Mouse (Mus musculus) stomach, embryonic 14.5 days (tissue): ENCODE measurements around the gene Gng7. TPM values are rescaled to one million over a fixed set of nuclear protein-coding genes. Genes with fewer than 3 reads are reported as not detected.
"Not testable (repeated sequence)": the region's sequence is repeated elsewhere in the genome, so short reads cannot be mapped to it uniquely, and the experiment has no call there.

ENCODE experiments used
- ATAC-seq: fragments of 200-750 bp; cut with Nextera tagmentation; 2 replicates; pipeline ENCODE4 v1.8.0; 2017; ENCODE audit warnings: low read depth, moderate TSS enrichment; ENCODE audit not compliant: insufficient number of reproducible peaks, insufficient read depth, low FRiP score
- H3K27ac ChIP-seq: fragments of 300-500 bp; sonication (generic); 2 replicates; pipeline ENCODE4 v1.5.1; 2014; ENCODE audit warnings: mild to moderate bottlenecking, low read length, moderate library complexity, mixed read lengths
- H3K27me3 ChIP-seq: fragments of 300-500 bp; sonication (generic); 2 replicates; pipeline ENCODE4 v1.6.1; 2014; ENCODE audit warnings: low read length, control low read depth, mixed read lengths; ENCODE audit not compliant: control insufficient read depth, insufficient read depth
- H3K36me3 ChIP-seq: fragments of 300-500 bp; sonication (generic); 2 replicates; pipeline ENCODE4 v1.6.1; 2014; ENCODE audit warnings: mild to moderate bottlenecking, control low read depth, low read length, moderate library complexity, mixed read lengths; ENCODE audit not compliant: control insufficient read depth, insufficient read depth
- H3K4me1 ChIP-seq: fragments of 300-500 bp; sonication (generic); 2 replicates; pipeline ENCODE4 v1.6.1; 2014; ENCODE audit warnings: low read length, control low read depth, mixed read lengths; ENCODE audit not compliant: control insufficient read depth, insufficient read depth
- H3K4me2 ChIP-seq: fragments of 300-500 bp; sonication (generic); replicated peaks from 2 replicates; pipeline ENCODE4 v1.6.1; 2014; ENCODE audit warnings: low read depth, low read length, control low read depth
- H3K4me3 ChIP-seq: fragments of 300-500 bp; sonication (generic); 2 replicates; pipeline ENCODE4 v1.5.1; 2014; ENCODE audit warnings: low read depth, low read length, control low read depth
- H3K9ac ChIP-seq: fragments of 300-500 bp; sonication (generic); replicated peaks from 2 replicates; pipeline ENCODE4 v1.6.1; 2014; ENCODE audit warnings: low read depth, mild to moderate bottlenecking, control low read depth, low read length, moderate library complexity, mixed read lengths
- H3K9me3 ChIP-seq: fragments of 300-500 bp; sonication (generic); 2 replicates; pipeline ENCODE4 v1.6.1; 2016; ENCODE audit warnings: low read depth, low read length, control low read depth; ENCODE audit not compliant: control insufficient read depth
- WGBS: fragments of 180-500 bp; shearing (Covaris S2); extraction: QIAGEN DNeasy Blood & Tissue Kit; methylation state at CpG from one replicate; pipeline ENCODE4 v1.1.7; 2014; 5-methylcytosine and 5-hydroxymethylcytosine counted together
- polyA plus RNA-seq: library from polyadenylated mRNA; unstranded; fragments of >200 nt; fragmentation: Nextera tagmentation; extraction: Ambion mirVana; gene quantifications from 2 replicates; pipeline ENCODE4 v1.2.1, GENCODE M21; 2014

Gene Gng7
- 4.7 and 5.9 TPM in 2 replicates for polyA plus RNA-seq

DNA sequence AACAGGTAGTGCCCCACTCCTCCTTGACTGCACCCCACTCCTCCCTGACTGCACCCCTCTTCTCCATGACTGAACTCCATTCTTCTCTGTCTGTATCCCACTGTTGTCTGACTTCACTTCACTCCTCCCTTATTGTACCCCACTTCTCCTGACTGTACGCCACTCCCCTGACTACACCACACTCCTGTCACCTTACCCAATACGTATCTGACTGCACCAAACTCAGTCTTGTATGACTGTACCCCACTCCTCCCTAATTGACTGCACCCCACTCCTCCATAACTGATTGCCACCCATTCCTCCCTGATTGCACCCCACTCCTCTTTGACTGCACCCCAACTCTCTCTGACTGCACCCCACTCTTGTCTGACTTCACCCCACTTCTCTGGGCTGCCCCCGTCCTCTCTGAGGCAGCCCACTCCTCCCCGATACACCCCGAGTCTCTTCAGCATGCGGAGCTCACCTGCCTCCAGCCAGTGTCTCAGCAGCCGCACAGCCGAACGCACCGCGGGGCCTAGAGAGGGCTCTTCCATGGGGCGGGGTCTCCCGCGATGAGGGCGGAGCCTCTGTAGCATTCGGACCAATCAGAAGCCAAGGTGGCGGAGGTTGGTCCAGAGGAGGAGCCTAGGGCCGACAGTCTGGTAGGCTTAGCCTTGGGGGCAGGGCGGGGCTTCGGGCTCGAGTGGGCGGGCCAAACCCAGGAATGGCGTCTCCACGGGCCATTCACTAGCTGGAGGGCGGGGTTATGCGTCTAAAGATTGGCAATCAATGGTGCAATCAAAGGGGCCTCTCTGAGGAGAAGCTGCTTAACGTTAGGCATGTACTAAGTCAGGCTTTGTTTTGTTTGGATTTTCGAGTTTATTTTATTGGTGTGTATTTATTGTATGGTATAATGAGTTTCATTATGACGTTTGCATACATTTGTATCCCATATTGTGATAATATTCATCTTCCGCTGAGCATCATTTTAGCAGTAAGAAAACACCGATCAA is at the start of gene Gng7:
Gng7 (minus strand) TSS at position 553 of the 992 bp plus-strand sequence.
- Histone ChIP-seq H3K9ac (no peak within 1 kb of the TSS; the same call in 1 of the 2 replicates), H3K27ac (no peak within 1 kb of the TSS), H3K36me3 (no peaks in the 10 kb centered on the region), H3K4me2 (peak within 1 kb of the TSS; percentile 45), H3K4me1 (no peaks in the 10 kb centered on the region), H3K9me3 (no peaks in the 10 kb centered on the region), H3K27me3 (no peaks in the 10 kb centered on the region), H3K4me3 (peak within 1 kb of the TSS; percentile 24)
- WGBS = 10% methylated on average over 31 of the region's 31 CpGs
- ATAC-seq = peak; percentile 98

DNA sequence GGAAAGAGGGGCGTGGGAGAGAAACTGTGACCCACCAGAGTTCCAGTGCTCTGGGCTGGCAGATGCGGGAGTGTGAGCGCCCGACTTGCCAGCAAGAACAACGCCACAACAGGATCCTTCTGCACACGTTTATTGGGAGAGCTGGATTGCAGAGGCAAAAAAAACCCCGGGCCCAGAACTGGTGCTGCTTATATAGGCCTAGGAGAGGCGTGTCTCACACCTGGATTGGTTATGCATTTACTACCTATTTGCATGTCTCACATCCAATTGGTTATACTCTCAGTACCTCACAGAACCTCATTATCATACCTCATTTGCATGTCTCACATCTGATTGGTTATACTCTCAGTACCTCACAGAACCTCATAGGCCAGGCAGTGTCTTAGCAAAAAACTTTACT is 49.8 kb upstream of the Gng7 start:
- H3K27ac ChIP-seq = not testable (repeated sequence)

DNA sequence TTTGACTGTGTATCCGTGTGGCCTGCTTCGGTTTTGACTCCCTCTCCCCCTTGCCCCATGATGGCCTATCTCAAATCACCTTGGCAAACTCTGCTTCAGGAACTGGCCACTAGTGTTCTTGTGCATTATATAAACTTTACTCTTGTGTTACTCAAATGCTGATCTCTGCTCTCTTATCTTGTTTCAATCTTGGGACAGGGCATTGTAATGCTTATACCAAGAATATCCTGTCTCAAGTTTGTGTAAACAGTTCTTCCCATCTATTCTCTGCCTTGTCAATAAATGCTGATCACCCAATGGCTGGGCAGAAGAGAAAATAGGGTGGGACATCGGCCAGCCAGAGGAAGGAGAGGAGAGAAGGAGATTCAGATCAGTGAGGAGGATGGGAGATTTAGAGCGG is 48.0 kb upstream of the Gng7 start:
- no peak overlapping the region for H3K9ac ChIP-seq
- no peaks in the 10 kb centered on the region for H3K9me3 ChIP-seq
- H3K4me3 ChIP-seq = no peak overlapping the region
- 50% methylated on average over 4 of the region's 4 CpGs for WGBS
- H3K27me3 ChIP-seq = no peaks in the 10 kb centered on the region
- no peak for ATAC-seq
- H3K4me1 ChIP-seq = peaks cover 12% of the 10 kb centered on the region
- no peaks in the 10 kb centered on the region for H3K36me3 ChIP-seq
- H3K27ac ChIP-seq = no peak overlapping the region
- no peak overlapping the region for H3K4me2 ChIP-seq

More for the DNA sequence above, 49.8 kb upstream of the Gng7 start:
- not testable (repeated sequence) for H3K4me3 ChIP-seq, H3K4me1 ChIP-seq, ATAC-seq, H3K36me3 ChIP-seq, H3K4me2 ChIP-seq, H3K9me3 ChIP-seq, H3K27me3 ChIP-seq, H3K9ac ChIP-seq
- 86% methylated on average over 8 of the region's 8 CpGs for WGBS

DNA sequence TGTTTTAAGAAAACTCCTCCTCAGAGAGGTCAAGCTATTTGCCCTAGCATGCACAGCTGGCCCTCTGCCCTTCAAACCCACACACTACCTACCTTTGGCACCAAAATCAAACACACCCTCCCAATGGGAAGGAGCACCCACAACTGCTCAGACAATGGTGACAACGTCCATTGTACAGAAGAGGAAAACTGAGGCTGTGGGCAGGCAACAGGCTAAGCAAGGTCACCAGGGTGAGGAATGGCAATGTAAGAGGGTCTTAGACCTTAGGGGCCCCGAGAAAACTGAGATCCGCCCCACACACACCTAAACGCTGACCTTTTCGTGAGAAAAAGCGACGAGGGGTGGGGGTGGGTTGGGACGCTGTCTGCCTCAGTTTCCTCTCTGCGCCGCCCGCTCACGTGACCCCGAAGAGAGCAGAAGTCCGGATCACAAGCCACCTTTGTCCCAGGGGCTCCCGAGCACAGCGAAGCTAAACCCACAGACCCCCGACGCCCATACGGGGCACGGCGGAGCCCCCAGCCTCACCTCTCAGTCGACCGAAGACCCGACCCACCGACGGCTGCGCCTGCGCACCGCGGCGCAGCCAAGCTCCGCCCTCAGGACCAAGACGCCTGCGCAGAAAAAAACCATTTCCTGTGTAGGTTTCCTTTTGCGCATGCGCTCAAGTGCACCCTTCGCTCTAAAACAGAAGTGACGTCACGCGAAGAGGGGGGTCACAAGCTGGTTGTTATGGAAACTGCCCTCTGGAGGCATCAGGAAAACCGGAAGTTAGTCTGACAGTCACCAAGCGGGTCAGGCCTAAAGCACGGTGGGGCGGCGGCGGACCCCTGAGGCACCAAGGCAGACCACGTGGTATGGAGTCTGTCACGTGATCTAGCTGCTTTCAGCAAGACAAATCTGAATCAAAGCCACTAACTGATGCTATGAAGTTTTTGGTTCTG is 45.1 kb upstream of the Gng7 start, which contains the start of gene Sgta:
Sgta (minus strand) TSS at position 579 of the 941 bp plus-strand sequence.
- Histone ChIP-seq H3K9ac (peak within 1 kb of the TSS; percentile 75), H3K4me2 (peak within 1 kb of the TSS; percentile 89), H3K27ac (no peak within 1 kb of the TSS), H3K9me3 (no peaks in the 10 kb centered on the region), H3K36me3 (no peaks in the 10 kb centered on the region), H3K27me3 (no peaks in the 10 kb centered on the region), H3K4me3 (peak within 1 kb of the TSS; percentile 84), H3K4me1 (peaks cover 12% of the 10 kb centered on the region)
- ATAC-seq = peak; percentile 94
- WGBS = 0% methylated on average over 48 of the region's 48 CpGs

DNA sequence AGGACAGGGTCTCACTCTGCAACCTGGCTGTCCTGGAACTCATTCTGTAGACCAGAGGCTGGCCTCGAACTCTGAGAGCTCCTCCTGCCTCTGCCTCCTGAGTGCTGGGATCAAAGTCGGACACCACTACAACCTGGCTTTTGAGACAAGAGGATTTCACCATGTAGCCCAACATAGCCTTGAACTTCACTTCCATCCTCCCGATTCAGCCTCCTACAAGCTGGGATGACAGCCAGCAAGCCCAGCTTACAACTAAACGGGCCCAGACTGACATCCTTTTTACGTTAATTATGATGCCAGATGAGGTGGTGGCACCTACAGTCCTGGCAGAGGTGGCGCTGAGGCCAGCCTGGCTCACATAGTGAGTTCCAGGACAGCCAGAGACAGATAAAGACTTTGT is 44.2 kb upstream of the Gng7 start:
- peak overlapping the region; percentile 84 for H3K4me3 ChIP-seq
- no peaks in the 10 kb centered on the region for H3K27me3 ChIP-seq
- no peaks in the 10 kb centered on the region for H3K9me3 ChIP-seq
- WGBS = 85% methylated on average over 6 of the region's 6 CpGs
- no peak overlapping the region for H3K27ac ChIP-seq
- peaks cover 12% of the 10 kb centered on the region for H3K4me1 ChIP-seq
- H3K4me2 ChIP-seq = peak overlapping the region; percentile 89
- H3K9ac ChIP-seq = no peak overlapping the region
- no peaks in the 10 kb centered on the region for H3K36me3 ChIP-seq
- ATAC-seq = no peak

DNA sequence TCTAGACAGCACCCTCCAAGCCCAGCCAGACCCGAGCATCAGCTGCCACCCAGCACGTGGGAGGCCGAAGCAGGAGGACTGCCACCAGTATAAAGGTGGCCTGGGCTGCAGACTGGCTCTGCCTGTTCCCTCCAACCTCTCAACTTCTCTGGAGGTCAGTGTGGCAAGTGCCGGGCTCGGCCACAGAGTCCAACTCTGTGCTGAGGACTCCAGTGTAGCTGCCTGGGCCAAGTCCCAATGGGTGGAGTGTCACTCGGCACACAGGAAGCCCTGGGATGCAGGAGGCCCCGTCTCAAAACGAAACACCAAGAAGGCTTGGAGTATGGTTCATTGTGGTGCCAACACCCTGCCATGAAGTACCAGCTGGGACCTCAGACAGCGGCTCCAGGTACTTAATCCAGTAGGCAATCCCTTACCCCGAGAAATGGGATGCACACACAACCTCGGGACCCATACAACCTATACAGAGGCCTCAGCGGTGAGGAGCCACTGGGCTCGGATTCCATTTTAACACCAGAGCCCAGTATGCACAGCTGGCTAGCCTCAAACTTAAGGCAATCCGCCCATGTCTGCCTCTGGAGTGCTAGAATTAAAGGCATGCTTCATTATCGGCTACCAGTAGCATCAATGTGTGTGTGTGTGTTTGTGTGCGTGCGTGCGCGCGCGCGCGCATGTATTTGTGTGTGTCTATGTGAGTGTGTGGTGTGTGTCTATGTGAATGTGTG is 42.8 kb upstream of the Gng7 start:
- ATAC-seq = no peak
- Histone ChIP-seq H3K36me3 (no peaks in the 10 kb centered on the region), H3K4me3 (no peak overlapping the region), H3K27ac (no peak overlapping the region), H3K9ac (no peak overlapping the region), H3K4me2 (no peak overlapping the region), H3K4me1 (peaks cover 12% of the 10 kb centered on the region), H3K9me3 (no peaks in the 10 kb centered on the region), H3K27me3 (no peaks in the 10 kb centered on the region)
- 90% methylated on average over 23 of the region's 23 CpGs for WGBS

DNA sequence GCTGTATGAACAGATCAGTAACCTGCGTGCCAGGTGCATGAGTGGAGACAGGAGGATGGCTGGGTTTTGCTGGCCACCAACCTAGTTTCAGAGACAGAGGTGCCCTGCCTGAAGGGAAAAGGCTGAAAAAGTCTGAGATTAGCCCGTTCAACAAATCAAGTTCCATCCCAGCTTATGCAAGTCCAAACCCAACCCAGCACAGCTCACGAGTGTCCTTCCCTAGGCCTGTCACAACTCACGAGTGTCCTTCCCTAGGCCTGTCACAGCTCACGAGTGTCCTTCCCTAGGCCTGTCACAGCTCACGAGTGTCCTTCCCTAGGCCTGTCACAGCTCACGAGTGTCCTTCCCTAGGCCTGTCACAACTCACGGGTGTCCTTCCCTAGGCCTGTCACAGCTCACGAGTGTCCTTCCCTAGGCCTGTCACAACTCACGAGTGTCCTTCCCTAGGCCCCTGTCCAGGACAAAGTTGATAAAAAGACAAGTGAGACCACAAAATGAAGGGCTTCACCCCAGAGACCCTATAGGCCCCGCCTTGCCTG is 41.1 kb upstream of the Gng7 start:
- H3K4me3 ChIP-seq, H3K9me3 ChIP-seq, H3K27me3 ChIP-seq, H3K9ac ChIP-seq, H3K4me2 ChIP-seq, ATAC-seq, H3K27ac ChIP-seq: not testable (repeated sequence)
- Histone ChIP-seq H3K36me3 (peaks cover 14% of the 10 kb centered on the region), H3K4me1 (peaks cover 12% of the 10 kb centered on the region)
- WGBS = 80% methylated on average over 11 of the region's 11 CpGs
